Mouse (Mus musculus) cerebellum, adult 2 months (tissue): Measurements from ENCODE around the gene Pacsin1. TPM values are rescaled to one million over a fixed set of nuclear protein-coding genes. Genes with fewer than 3 reads are reported as not detected.

ENCODE experiments used
- DNase-seq, 2 experiments: peaks; one replicate each; pipeline ENCODE4 v3.0.0; 2021
- H3K27ac ChIP-seq: fragments of 200-500 bp; 2 replicates; pipeline ENCODE4 v1.5.1; 2012; ENCODE audit warnings: low read length, control low read depth, inconsistent platforms; ENCODE audit not compliant: insufficient read depth
- H3K27me3 ChIP-seq: fragments of 200-500 bp; 2 replicates; pipeline ENCODE4 v1.6.1; 2012; ENCODE audit warnings: inconsistent platforms, mild to moderate bottlenecking, low read length, moderate library complexity; ENCODE audit not compliant: control insufficient read depth, insufficient read depth
- H3K4me1 ChIP-seq: fragments of 200-500 bp; 2 replicates; pipeline ENCODE4 v1.6.1; 2011; ENCODE audit warnings: low read length; ENCODE audit not compliant: control insufficient read depth, insufficient read depth
- H3K4me3 ChIP-seq: fragments of 200-500 bp; replicated peaks from 2 replicates; pipeline ENCODE3; 2011; ENCODE audit warnings: mild to moderate bottlenecking, low read depth, low read length, control low read depth; ENCODE audit not compliant: insufficient read depth
- CTCF ChIP-seq: fragments of 200-500 bp; IDR thresholded peaks from 2 replicates; pipeline ENCODE4 v1.5.1; 2011; ENCODE audit warnings: low read depth, mild to moderate bottlenecking, control low read depth, low read length, moderate library complexity, borderline replicate concordance; ENCODE audit not compliant: insufficient read depth
- POLR2A ChIP-seq: fragments of 200-500 bp; IDR thresholded peaks from 2 replicates; pipeline ENCODE4 v1.6.1; 2011; ENCODE audit warnings: low read length, control low read depth, borderline replicate concordance; ENCODE audit not compliant: insufficient read depth
- whole genome bisulfite sequencing: fragments of 180-500 bp; shearing (Covaris S2); methylation state at CpG from one replicate; pipeline ENCODE4 v1.1.7; 2018; 5-methylcytosine and 5-hydroxymethylcytosine counted together
- polyA plus RNA-seq: library from polyadenylated mRNA; depleted of rRNA; stranded (reverse); fragments of >200 nt; gene quantifications from 2 replicates; pipeline ENCODE4 v1.2.3, GENCODE M21; 2012

Pacsin1 gene
- polyA plus RNA-seq, 1 experiment, result 228 TPM

- H3K27ac ChIP-seq, result no peak overlapping the region
- WGBS, result 11% methylated on average over 1 of the region's 1 CpGs
- peak in 1 of 2 experiments; percentile 26 for DNase-seq
Observed at GRCm38 (mm10) chr17:27712832-27713231, 57.5 kb downstream of the Pacsin1 start.

DNA sequence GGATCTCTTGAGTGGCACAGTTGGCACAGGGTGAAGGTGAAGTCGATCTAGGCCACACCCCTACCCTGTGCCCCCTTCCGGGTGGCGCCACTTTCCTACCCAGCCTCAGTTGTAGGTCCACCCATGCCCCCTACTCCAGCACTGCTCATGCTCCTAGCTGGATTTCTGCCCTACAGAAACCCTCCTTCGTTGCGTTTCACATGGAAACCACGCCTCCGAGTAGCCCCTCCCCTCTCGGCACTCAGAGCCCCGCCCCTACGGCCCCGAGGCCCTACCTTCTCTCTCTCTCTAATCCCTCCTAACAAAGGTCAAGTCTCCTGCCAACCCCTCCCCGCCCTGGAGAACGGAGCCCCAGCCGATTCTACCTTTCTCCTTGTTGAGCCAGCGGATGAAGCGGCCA is 61.5 kb downstream of the Pacsin1 start:
- Histone ChIP-seq H3K4me1 (peaks cover 44% of the 10 kb centered on the region), H3K27ac (no peak overlapping the region), H3K27me3 (no peaks in the 10 kb centered on the region), H3K4me3 (no peak overlapping the region)
- TF ChIP-seq POLR2A (no peak), CTCF (no peak)
- no peak for DNase-seq
- WGBS, result 24% methylated on average over 16 of the region's 16 CpGs

More at GRCm38 (mm10) chr17:27712832-27713231, 57.5 kb downstream of the Pacsin1 start:
- TF ChIP-seq CTCF, result no peak
- no peak for TF ChIP-seq POLR2A
- H3K4me1 ChIP-seq, result peaks cover 39% of the 10 kb centered on the region
- H3K27me3 ChIP-seq, result no peaks in the 10 kb centered on the region
- no peak overlapping the region for H3K4me3 ChIP-seq

GRCm38 (mm10) chr17:27718250-27718649 is 62.9 kb downstream of the Pacsin1 start:
- 70% methylated on average over 5 of the region's 5 CpGs for WGBS
- TF ChIP-seq POLR2A (no peak), CTCF (no peak)

GRCm38 (mm10) chr17:27719663-27720062 is 64.4 kb downstream of the Pacsin1 start:
- WGBS, result 85% methylated on average over 14 of the region's 14 CpGs
- peak in 1 of 2 experiments; percentile 20 for DNase-seq
- TF ChIP-seq CTCF, result no peak
- Histone ChIP-seq H3K4me3 (no peak overlapping the region), H3K27ac (no peak overlapping the region), H3K27me3 (no peaks in the 10 kb centered on the region), H3K4me1 (peaks cover 28% of the 10 kb centered on the region)

More at GRCm38 (mm10) chr17:27718250-27718649, 62.9 kb downstream of the Pacsin1 start:
- Histone ChIP-seq H3K4me3 (no peak overlapping the region), H3K4me1 (peaks cover 39% of the 10 kb centered on the region), H3K27me3 (no peaks in the 10 kb centered on the region), H3K27ac (no peak overlapping the region)
- no peak for DNase-seq

- peak in 1 of 2 experiments; percentile 35 for DNase-seq
- TF ChIP-seq POLR2A (no peak), CTCF (no peak)
- no peak overlapping the region for H3K4me3 ChIP-seq
- H3K27me3 ChIP-seq, result no peaks in the 10 kb centered on the region
- H3K27ac ChIP-seq, result no peak overlapping the region
- H3K4me1 ChIP-seq, result peaks cover 27% of the 10 kb centered on the region
- WGBS, result 40% methylated on average over 9 of the region's 9 CpGs
Observed at GRCm38 (mm10) chr17:27720326-27720725, 65.0 kb downstream of the Pacsin1 start.

GRCm38 (mm10) chr17:27721125-27721664 is 65.9 kb downstream of the Pacsin1 start:
- peaks cover 33% of the 10 kb centered on the region for H3K4me1 ChIP-seq
- WGBS, result 21% methylated on average over 9 of the region's 9 CpGs
- H3K27ac ChIP-seq, result no peak overlapping the region
- peak; percentile 90 to 93 for DNase-seq
- no peak overlapping the region for H3K4me3 ChIP-seq
- H3K27me3 ChIP-seq, result no peaks in the 10 kb centered on the region
- TF ChIP-seq POLR2A, result no peak
- no peak for TF ChIP-seq CTCF

DNA sequence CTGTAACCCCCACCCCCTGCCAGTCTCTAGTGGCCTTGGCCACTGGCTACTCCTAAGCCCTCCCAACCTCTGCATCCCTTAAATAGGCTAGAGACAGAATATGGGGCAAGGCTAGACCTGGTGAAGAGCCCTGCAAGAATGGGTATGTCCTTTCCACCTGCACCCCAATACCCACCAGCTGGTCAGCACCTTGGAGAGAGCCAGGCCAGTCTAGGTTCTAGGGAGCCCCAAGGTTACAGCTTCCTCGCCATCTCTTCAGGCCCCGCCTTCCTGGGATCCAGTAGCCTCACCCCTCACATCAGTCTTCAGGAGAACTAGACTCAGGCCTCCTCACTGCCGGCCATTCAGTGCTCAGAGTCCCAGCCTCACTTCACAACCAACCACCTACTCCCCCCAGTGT is 69.0 kb downstream of the Pacsin1 start:
- Histone ChIP-seq H3K27me3 (no peaks in the 10 kb centered on the region), H3K4me1 (peaks cover 40% of the 10 kb centered on the region), H3K4me3 (no peak overlapping the region), H3K27ac (no peak overlapping the region)
- no peak for DNase-seq
- TF ChIP-seq CTCF (no peak), POLR2A (no peak)
- WGBS, result 85% methylated on average over 3 of the region's 3 CpGs

- peaks cover 37% of the 10 kb centered on the region for H3K4me1 ChIP-seq
- H3K4me3 ChIP-seq, result no peak overlapping the region
- H3K27ac ChIP-seq, result no peak overlapping the region
- DNase-seq, result no peak
- H3K27me3 ChIP-seq, result no peaks in the 10 kb centered on the region
- 65% methylated on average over 10 of the region's 10 CpGs for WGBS
- no peak for TF ChIP-seq CTCF
- no peak for TF ChIP-seq POLR2A
Observed at GRCm38 (mm10) chr17:27725011-27725410, 69.7 kb downstream of the Pacsin1 start.
